Mouse (Mus musculus) liver, postnatal 0 days (tissue): ENCODE data around the gene Aebp1.

Source experiments
- CTCF ChIP-seq: sonication (generic); IDR thresholded peaks from 2 replicates; pipeline ENCODE4 v1.5.1; 2016; ENCODE audit warnings: antibody characterized with exemption, low read depth
- EP300 ChIP-seq: IDR thresholded peaks from 2 replicates; pipeline ENCODE4 v1.6.1; 2016; ENCODE audit warnings: antibody characterized with exemption, low read depth, mild to moderate bottlenecking

GRCm38 (mm10) chr11:5901950-5902349 is 40.2 kb downstream of the Aebp1 start:
- no peak for TF ChIP-seq CTCF
- TF ChIP-seq EP300, result no peak
